Mouse (Mus musculus) heart, postnatal 10 days (tissue): ENCODE results near the gene Chmp2a. TPM values are rescaled to one million over a fixed set of nuclear protein-coding genes. Genes with fewer than 3 reads are reported as not detected.

ENCODE experiments used
- DNase-seq, 2 experiments: peaks; one replicate each; pipeline ENCODE4 v3.0.0; 2021
- intact Hi-C: fragments of 180-260 bp; cut with DNase I; formaldehyde crosslinking; loops from one replicate; pipeline ENCODE4 v1.15.1; 2025
- total RNA-seq, 2 experiments: library from RNA; stranded (reverse); gene quantifications; 2 replicates each; pipeline ENCODE4 v1.2.3; 2021

Chmp2a gene
- total RNA-seq, 2 experiments from 2014 or later: 137 to 143 TPM

- intact Hi-C loops: no loop called here
- DNase-seq: no peak
Measured at GRCm38 (mm10) chr7:13006531-13006930, 28.1 kb downstream of the Chmp2a start.

DNA sequence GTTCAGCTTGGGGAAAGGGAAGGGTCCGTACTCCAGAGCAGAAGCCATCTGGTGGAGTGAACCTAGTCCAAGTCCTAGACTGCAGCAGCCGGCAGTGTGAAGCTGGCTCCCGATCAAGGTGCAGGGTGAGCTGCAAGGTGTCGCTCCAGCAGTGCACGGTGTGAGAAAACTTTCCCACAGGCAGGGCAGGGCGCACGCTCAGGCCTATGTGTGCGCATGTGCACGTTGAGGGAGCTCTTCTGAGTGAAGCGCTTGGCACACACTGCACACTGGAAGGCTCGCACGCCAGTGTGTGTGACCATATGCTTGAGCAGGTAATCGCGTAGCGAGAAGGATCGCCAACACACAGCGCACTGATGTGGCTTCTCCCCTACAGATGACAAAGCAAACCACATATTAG lies 28.6 kb downstream of the Chmp2a start:
- no peak for DNase-seq
- intact Hi-C loops: no loop called here

- intact Hi-C loops: no loop called here
- DNase-seq: no peak
Measured at GRCm38 (mm10) chr7:13003380-13003779, 31.2 kb downstream of the Chmp2a start.

DNA sequence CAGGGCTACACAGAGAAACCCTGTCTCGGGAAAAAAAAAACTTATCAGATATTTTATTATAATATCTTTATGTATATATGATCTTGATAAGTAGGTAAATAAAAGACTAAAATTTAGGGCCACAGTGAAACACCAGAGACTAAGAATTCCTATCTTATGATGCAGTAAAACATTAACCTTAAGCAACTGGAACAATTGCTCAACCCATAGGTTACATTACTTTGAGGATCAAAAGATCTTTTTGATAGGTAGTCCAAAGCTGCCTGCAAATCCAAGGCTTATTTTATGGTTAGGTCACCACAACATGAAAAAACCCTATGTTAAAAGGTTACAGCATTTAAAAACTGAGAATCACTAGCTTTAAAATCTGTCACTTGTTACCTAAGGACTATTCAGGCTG lies 33.0 kb downstream of the Chmp2a start:
- intact Hi-C loops: no loop called here
- no peak for DNase-seq

- intact Hi-C loops: no loop called here
- no peak for DNase-seq
Measured at GRCm38 (mm10) chr7:12998851-12999250, 35.8 kb downstream of the Chmp2a start, which contains the start of gene Trim28. TSS of gene Trim28 (plus strand) at chr7:12999114.

GRCm38 (mm10) chr7:12998053-12998452 lies 36.6 kb downstream of the Chmp2a start, which contains the start of gene Slc27a5:
TSS of gene Slc27a5 (minus strand) at chr7:12998192.
- intact Hi-C loops: no loop called here
- DNase-seq: no peak

- no peak for DNase-seq
- intact Hi-C loops: no loop called here
Measured at GRCm38 (mm10) chr7:12997230-12997629, 37.4 kb downstream of the Chmp2a start.

DNA sequence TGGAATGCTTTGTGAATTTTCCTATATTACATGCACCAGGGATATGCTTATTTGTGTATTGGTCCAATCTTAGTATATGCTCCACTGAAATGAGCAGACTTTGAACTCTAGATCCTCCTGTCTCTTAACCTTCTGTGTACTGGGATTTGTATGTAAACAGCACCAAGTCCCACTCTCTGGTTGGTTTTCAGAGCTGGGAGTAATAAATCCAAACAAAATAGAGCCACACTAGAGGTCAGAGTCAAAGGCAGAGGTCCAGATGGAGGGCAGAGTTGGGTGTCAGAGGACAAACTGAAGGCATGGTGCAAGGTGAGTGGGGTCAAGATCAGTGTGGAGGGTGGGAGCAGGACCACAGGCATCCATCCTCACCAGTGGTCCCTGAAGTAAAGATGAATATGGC lies 38.7 kb downstream of the Chmp2a start:
- intact Hi-C loops: no loop called here
- DNase-seq: no peak

GRCm38 (mm10) chr7:12993148-12993547 lies 41.5 kb downstream of the Chmp2a start:
- intact Hi-C loops: no loop called here
- no peak for DNase-seq

DNA sequence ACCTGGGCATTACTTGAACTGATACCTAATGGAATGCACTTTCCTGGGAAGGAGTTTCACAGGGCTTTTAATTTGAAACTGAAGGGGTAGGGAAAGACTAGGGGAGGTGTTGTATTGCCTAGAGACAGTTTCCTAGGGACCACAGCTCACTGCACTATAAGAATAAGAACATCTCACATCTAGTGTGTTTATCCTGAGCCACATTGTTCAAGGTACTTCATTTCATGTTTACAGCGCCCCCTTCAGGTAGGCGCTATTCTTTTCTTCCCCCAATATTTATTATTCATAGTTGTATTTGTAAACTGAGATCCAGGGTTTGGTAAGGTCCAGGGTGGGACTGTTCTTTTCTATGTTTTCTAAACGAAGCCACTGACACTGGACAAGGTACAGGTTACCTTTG lies 42.4 kb downstream of the Chmp2a start:
- peak; percentile 12 to 31 for DNase-seq
- intact Hi-C loops: no loop called here

DNA sequence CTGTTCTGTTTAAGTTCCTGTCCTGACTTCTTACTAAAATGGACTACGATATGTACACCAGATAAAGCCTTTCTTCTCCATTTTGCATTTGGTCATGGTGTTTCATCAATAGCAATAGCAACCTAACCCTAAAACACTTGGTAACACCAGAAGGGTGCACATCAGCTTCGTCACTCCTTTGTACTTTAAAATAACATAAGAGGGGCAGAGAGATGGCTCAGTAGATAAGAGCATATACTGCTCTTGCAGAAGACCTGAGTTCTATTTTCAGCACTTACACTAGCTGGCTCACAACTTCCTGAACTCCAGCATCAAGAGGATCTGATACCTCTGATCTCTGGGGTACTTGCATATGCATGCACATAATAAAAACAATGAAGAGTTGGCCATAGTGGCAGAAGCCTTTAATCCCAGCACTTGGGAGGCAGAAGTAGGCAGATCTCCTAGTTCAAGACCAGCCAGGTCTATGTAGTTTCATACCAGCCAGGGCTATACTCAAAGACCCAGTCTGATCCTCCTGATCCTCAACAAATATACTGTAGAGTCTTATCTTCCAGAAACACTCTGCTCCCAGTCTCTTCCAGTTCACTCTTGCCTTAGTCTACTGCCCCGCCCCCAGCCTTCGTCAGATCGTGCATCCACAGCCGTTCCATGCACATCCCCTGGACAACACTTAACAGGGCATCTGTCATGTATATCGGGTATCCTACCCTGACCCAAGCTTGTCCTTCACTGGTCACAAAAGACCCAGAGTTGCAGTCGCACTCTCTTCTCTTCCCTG lies 47.0 kb downstream of the Chmp2a start:
- DNase-seq: no peak
- intact Hi-C loops: no loop called here

DNA sequence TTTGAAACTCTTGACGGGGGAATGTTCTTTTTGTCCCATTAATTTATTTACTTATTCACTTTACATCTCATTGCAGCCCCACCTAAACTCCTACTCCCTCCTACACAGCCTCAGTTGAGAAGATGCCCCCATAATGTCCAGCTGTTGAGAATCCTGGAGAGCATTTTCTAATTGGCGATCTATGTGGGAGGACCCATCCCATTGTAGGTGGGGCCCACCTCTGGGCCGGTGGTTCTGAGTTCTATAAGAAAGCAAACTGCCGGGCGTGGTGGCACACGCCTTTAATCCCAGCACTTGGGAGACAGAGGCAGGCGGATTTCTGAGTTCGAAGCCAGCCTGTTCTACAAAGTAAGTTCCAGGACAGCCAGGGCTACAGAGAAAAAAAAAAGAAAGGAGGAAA lies 47.7 kb downstream of the Chmp2a start:
- intact Hi-C loops: no loop called here

GRCm38 (mm10) chr7:12985724-12986123 lies 48.9 kb downstream of the Chmp2a start:
- DNase-seq: no peak
- intact Hi-C loops: loop anchor here (2.0 kb wide), 1 partner anchor 61 kb away; no protein-coding TSS in a partner anchor

More for the DNA sequence above, 47.7 kb downstream of the Chmp2a start:
- no peak for DNase-seq

Other genes with a start within 250 kb of the Chmp2a start
- gene Zscan18, start 231.2 kb downstream of the Chmp2a start, total RNA-seq: 1 to 10 TPM; 2.0 to 2.8 TPM
- gene Zfp329, start 215.9 kb downstream of the Chmp2a start, total RNA-seq: 1 to 10 TPM; 7.5 to 9.2 TPM
- gene Zfp110, start 200.0 kb downstream of the Chmp2a start, total RNA-seq: 10 to 100 TPM; 17.4 to 20.9 TPM
- 1 to 10 TPM; 3.6 to 4.8 TPM for gene Zfp128, start 153.6 kb downstream of the Chmp2a start, total RNA-seq
- gene Zscan22, start 137.0 kb downstream of the Chmp2a start, total RNA-seq: 1 to 10 TPM; 5.5 to 6.8 TPM
- 100 to 1,000 TPM; 740 to 748 TPM for gene Rps5, start 112.5 kb downstream of the Chmp2a start, total RNA-seq
- gene Rnf225, start 107.4 kb downstream of the Chmp2a start, total RNA-seq: under 1 TPM; 0.36 to 0.37 TPM
- 1 to 10 TPM; 4.0 to 7.4 TPM for gene Zfp324, start 69.0 kb downstream of the Chmp2a start, total RNA-seq
- gene Zfp446, start 57.0 kb downstream of the Chmp2a start, total RNA-seq: 1 to 10 TPM; 3.9 to 4.4 TPM
- not detected for gene Slc27a5, start 36.6 kb downstream of the Chmp2a start, total RNA-seq
- 100 to 1,000 TPM; 148 to 165 TPM for gene Trim28, start 35.7 kb downstream of the Chmp2a start, total RNA-seq
- 10 to 100 TPM in 1 of 2 experiments, 1 to 10 TPM in 1; 9.7 to 11.8 TPM for gene Zbtb45, start 24.8 kb downstream of the Chmp2a start, total RNA-seq
- gene Ube2m, start 3.5 kb upstream of the Chmp2a start, total RNA-seq: 100 to 1,000 TPM; 185 to 188 TPM
- gene Mzf1, start 20.0 kb upstream of the Chmp2a start, total RNA-seq: under 1 TPM; 0.72 to 0.92 TPM
- not detected for gene Vmn1r85, start 60.4 kb upstream of the Chmp2a start, total RNA-seq
- gene Vmn1r86, start 85.1 kb upstream of the Chmp2a start, total RNA-seq: not detected
- gene Vmn1r87, start 105.3 kb upstream of the Chmp2a start, total RNA-seq: not detected
- gene Vmn1r88, start 124.8 kb upstream of the Chmp2a start, total RNA-seq: under 1 TPM; 0.07 TPM
- not detected for gene Vmn1r89, start 178.2 kb upstream of the Chmp2a start, total RNA-seq
- gene Lig1, start 242.5 kb upstream of the Chmp2a start, total RNA-seq: 10 to 100 TPM; 14.4 to 16.0 TPM
- gene Zswim9, start 243.9 kb upstream of the Chmp2a start, total RNA-seq: 1 to 10 TPM; 6.6 to 7.4 TPM